Mouse (Mus musculus) embryonic facial prominence, embryonic 15.5 days (tissue): Measurements from ENCODE around the gene Gucy2f. TPM values are rescaled to one million over a fixed set of nuclear protein-coding genes. Genes with fewer than 3 reads are reported as not detected.
"Not testable (repeated sequence)": the region's sequence is repeated elsewhere in the genome, so short reads cannot be mapped to it uniquely, and the experiment has no call there.

Experiments used
- ATAC-seq: fragments of 200-750 bp; cut with Nextera tagmentation; 2 replicates; pipeline ENCODE4 v1.8.0; 2017; ENCODE audit warnings: low read depth, moderate TSS enrichment; ENCODE audit not compliant: insufficient number of reproducible peaks, low FRiP score, low TSS enrichment
- H3K27ac ChIP-seq: fragments of 300-500 bp; sonication (generic); replicated peaks from 2 replicates; pipeline ENCODE4 v1.5.1; 2015; ENCODE audit warnings: mild to moderate bottlenecking, inconsistent platforms
- H3K27me3 ChIP-seq: fragments of 300-500 bp; sonication (generic); 2 replicates; pipeline ENCODE4 v1.6.1; 2015; ENCODE audit warnings: inconsistent platforms
- H3K36me3 ChIP-seq: fragments of 300-500 bp; sonication (generic); 2 replicates; pipeline ENCODE4 v1.6.1; 2015; ENCODE audit warnings: mild to moderate bottlenecking, inconsistent platforms
- H3K4me1 ChIP-seq: fragments of 300-500 bp; sonication (generic); 2 replicates; pipeline ENCODE4 v1.6.1; 2015; ENCODE audit warnings: inconsistent platforms
- H3K4me2 ChIP-seq: fragments of 300-500 bp; sonication (generic); replicated peaks from 2 replicates; pipeline ENCODE4 v1.6.1; 2015; ENCODE audit warnings: mild to moderate bottlenecking, inconsistent platforms
- H3K4me3 ChIP-seq: fragments of 300-500 bp; sonication (generic); replicated peaks from 2 replicates; pipeline ENCODE4 v1.5.1; 2015; ENCODE audit warnings: mild to moderate bottlenecking, inconsistent platforms
- H3K9ac ChIP-seq: fragments of 300-500 bp; sonication (generic); 2 replicates; pipeline ENCODE4 v1.6.1; 2015; ENCODE audit warnings: inconsistent platforms
- H3K9me3 ChIP-seq: fragments of 300-500 bp; sonication (generic); replicated peaks from 2 replicates; pipeline ENCODE4 v1.6.1; 2016; ENCODE audit warnings: inconsistent platforms
- WGBS: fragments of 180-500 bp; shearing (Covaris S2); methylation state at CpG from one replicate; pipeline ENCODE4 v1.1.7; 2015; 5-methylcytosine and 5-hydroxymethylcytosine counted together
- polyA plus RNA-seq: library from polyadenylated mRNA; unstranded; fragments of >200 nt; fragmentation: Nextera tagmentation; extraction: Ambion mirVana; gene quantifications from 2 replicates; pipeline ENCODE4 v1.2.1, GENCODE M21; 2015

The Gucy2f gene
- not detected in 2 replicates for polyA plus RNA-seq

DNA sequence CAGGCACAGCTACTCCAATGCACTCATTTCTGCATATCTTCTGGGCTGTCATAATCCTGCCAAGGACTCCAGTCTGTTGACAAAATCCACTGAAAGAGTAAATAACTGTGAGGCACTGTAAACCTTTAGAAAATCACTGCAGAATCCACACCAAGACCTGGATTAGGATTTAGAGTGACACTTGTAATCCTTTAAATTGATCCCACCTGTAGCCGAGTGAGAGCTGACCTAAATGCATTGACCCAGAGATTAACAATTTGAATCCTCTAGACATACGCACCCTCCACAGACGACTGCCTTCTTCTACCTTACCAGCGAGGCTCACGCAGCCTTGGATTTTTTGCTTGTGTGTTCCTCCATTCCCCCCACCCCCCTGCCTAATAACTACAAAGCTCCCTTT lies at the start of gene Gucy2f:
Gene Gucy2f (minus strand): TSS at position 101 of the 400 bp plus-strand sequence.
- Histone ChIP-seq H3K36me3 (no peaks in the 10 kb centered on the region), H3K27ac (no peak within 1 kb of the TSS), H3K4me3 (no peak within 1 kb of the TSS), H3K27me3 (peaks cover 2% of the 10 kb centered on the region; the same call in 1 of the 2 replicates), H3K9ac (no peak within 1 kb of the TSS), H3K9me3 (no peaks in the 10 kb centered on the region), H3K4me1 (no peaks in the 10 kb centered on the region), H3K4me2 (no peak within 1 kb of the TSS)
- WGBS, result 34% methylated on average over 5 of the region's 5 CpGs
- no peak for ATAC-seq

DNA sequence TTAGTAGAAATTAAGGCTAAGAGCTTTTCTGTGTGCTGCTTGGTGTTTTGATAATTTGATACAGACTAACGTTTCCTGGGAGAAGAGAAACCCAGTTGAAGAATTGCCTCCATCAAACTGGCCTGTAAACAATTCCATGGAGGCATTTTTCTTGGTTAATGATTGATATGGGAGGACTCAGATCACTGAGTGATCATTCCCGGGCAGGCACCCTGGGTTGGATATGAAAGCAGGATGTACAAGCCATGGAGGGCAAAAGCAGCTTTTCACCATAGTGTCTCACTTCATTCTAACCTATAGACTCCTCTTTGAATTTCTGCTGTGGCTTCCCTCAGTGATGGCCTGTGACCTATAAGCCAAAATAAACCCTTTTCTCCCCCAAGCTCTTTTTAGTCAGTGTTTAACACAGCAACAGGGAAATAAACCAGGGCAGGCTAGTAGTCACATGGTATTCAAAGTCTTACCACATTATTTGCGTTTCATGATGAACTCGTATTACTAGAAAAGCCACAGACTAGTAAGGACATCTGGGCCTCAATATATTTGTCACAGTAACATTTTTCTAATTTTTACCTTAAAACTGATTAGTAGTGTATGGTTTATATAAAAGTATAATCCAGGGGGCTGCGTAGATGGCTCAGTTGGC lies 49.1 kb upstream of the Gucy2f start:
- Histone ChIP-seq H3K9ac (no peak overlapping the region), H3K4me1 (no peaks in the 10 kb centered on the region), H3K4me2 (no peak overlapping the region), H3K36me3 (no peaks in the 10 kb centered on the region), H3K27me3 (no peaks in the 10 kb centered on the region; the same call in 1 of the 2 replicates), H3K9me3 (no peaks in the 10 kb centered on the region), H3K4me3 (no peak overlapping the region), H3K27ac (no peak overlapping the region)
- 67% methylated on average over 5 of the region's 5 CpGs for WGBS
- ATAC-seq, result no peak

DNA sequence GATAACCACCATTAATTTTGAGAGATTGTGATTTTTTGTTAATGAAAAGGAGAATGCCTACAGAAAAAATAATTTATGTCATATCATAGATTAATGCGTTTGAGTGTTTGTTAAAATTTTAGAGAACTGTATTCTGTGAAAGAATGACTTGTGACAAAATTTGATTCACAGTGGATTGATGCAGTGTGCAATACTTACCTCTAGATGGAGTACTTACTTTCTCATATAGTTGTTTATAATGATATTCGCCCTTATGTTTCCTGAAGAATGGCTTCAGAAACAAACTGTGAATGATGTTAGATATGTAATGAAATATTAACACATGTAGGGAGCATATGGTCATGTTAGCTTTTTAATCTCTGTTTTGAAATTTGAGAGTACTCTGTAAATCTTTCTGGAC lies 40.4 kb upstream of the Gucy2f start:
- Histone ChIP-seq H3K4me1 (no peaks in the 10 kb centered on the region), H3K27me3 (no peaks in the 10 kb centered on the region)
- ATAC-seq, result no peak

DNA sequence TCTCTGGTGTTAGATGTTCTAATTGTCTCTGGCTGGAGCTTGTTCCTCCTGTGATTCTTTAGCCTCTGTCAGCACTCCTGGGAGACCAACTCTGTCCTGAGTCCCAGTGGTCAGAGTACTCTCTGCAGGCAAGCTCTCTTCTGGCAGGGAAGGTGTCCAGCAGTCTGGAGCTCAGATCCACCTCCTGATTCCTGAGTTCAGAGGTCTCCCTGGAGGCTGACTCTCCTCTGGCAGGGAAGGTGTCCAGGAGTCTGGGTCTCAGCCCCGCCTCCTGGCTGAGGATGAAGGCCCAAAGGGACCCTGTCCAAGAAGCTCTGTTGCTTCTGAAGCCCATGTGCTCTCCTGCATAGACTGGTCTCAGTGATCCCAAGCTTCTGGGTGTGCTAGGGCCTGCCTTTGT lies 39.4 kb upstream of the Gucy2f start:
- H3K4me1 ChIP-seq, ATAC-seq, H3K9ac ChIP-seq, H3K27ac ChIP-seq, H3K36me3 ChIP-seq, H3K27me3 ChIP-seq, H3K4me2 ChIP-seq, H3K9me3 ChIP-seq, H3K4me3 ChIP-seq: not testable (repeated sequence)
- WGBS, result 73% methylated on average over 1 of the region's 1 CpGs

More for the DNA sequence above, 40.4 kb upstream of the Gucy2f start:
- no peak overlapping the region for H3K4me3 ChIP-seq
- no peak overlapping the region for H3K4me2 ChIP-seq
- H3K9ac ChIP-seq, result no peak overlapping the region
- H3K36me3 ChIP-seq, result no peaks in the 10 kb centered on the region; the same call in 1 of the 2 replicates
- H3K27ac ChIP-seq, result no peak overlapping the region
- WGBS, result 40% methylated on average over 2 of the region's 2 CpGs
- H3K9me3 ChIP-seq, result no peaks in the 10 kb centered on the region

DNA sequence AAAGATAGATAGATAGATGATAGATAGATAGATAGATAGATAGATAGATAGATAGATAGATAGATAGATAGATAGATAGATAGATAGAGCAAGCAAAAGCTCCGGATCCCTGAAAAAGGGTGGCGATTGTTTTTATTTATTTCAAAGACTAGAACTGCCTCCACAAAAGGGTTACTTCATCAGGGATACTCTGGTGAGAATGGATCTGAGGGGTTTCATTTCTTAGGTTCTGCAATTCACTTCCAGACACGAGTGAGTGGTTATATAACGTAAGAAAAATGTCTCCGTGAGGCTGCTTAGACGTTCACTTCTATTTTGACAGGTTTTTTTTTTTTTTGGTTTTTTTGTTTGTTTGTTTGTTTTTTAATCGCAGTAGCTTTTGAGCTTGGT lies 32.0 kb upstream of the Gucy2f start:
- peak overlapping the region; percentile 52 for H3K4me3 ChIP-seq
- H3K9me3 ChIP-seq, result no peaks in the 10 kb centered on the region
- H3K9ac ChIP-seq, result no peak overlapping the region
- H3K27ac ChIP-seq, result no peak overlapping the region
- no peaks in the 10 kb centered on the region for H3K27me3 ChIP-seq
- H3K36me3 ChIP-seq, result no peaks in the 10 kb centered on the region
- H3K4me2 ChIP-seq, result peak overlapping the region; percentile 36
- no peak for ATAC-seq
- H3K4me1 ChIP-seq, result no peaks in the 10 kb centered on the region
- WGBS, result 34% methylated on average over 7 of the region's 7 CpGs

DNA sequence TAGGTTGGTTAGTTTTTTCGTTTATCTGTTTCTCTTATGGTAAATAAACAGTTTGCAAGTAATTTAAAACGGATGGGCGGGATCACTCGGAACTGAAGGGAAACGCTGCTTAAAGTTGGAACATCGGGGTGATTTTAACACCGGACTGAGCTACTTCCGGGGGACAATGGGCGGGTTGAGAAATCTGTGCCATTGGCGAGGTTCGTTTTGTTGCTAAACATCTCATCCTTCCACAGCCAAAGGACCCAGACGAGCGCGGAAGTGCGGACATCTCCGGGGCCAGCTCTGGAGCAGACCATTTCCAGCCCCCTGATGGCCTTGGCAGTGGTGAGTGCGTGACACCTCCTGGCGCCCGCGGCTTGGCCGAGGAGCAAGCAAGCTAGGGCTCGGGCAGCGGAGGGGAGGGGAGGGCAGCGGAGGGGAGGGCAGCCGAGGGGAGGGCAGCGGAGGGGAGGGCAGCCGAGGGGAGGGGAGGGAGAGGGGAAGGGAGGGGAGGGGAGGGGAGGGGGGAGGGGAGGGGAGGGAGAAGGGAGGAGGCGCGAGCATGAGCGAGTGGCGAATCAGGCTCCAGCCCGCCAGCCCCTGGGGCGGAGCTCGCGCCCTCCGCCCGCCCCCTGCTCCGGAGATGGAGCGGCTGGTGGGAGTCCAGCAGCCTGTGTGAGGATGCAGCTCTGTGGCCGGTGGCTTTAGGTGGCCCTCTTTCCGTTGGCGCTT lies 31.5 kb upstream of the Gucy2f start:
- 21% methylated on average over 37 of the region's 42 CpGs for WGBS
- ATAC-seq, result peak; percentile 92
- no peaks in the 10 kb centered on the region for H3K4me1 ChIP-seq
- H3K27me3 ChIP-seq, result no peaks in the 10 kb centered on the region
- H3K27ac ChIP-seq, result peak overlapping the region; percentile 93
- peak overlapping the region; percentile 47 for H3K4me2 ChIP-seq
- H3K36me3 ChIP-seq, result no peaks in the 10 kb centered on the region
- H3K4me3 ChIP-seq, result peak overlapping the region; percentile 52
- H3K9me3 ChIP-seq, result no peaks in the 10 kb centered on the region
- no peak overlapping the region; the same call in 1 of the 2 replicates for H3K9ac ChIP-seq

DNA sequence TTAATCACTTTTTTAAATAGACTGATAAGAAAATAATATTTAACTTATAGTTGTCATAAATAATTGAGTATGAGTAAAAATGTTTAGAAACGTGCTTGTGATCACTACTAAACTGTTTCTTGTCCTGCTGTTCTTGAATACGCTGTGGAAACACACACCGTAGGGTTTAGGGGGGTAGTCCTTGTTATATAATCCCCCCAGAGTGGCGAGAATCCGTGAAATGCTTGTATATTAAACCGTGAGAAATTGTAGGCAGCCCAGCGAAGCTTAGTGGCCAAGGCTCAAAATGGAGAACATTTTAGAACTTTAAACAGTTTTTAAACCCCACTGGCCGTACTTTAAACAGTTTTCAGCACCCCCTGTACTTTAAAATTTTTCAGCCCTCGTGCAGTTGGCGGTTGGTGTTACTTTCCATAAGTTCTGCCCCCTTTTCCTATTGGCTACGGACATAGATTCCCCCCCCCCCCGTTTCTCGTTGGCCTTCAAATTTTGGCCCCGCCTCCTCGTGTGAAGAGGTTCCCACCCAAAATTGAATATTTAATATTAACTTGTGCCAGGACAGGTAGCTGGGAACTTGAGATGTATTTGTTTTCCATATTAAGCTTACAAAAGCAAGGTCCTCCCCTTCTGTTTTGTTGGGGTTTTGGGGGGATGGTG lies 30.8 kb upstream of the Gucy2f start:
- H3K4me2 ChIP-seq, result peak overlapping the region; percentile 47
- H3K27me3 ChIP-seq, result no peaks in the 10 kb centered on the region
- no peak overlapping the region for H3K9ac ChIP-seq
- H3K9me3 ChIP-seq, result no peaks in the 10 kb centered on the region
- no peak; the same call in 1 of the 2 replicates for ATAC-seq
- WGBS, result 19% methylated on average over 15 of the region's 15 CpGs
- peak overlapping the region; percentile 93 for H3K27ac ChIP-seq
- H3K4me1 ChIP-seq, result no peaks in the 10 kb centered on the region
- peak overlapping the region; percentile 52 for H3K4me3 ChIP-seq
- no peaks in the 10 kb centered on the region for H3K36me3 ChIP-seq

DNA sequence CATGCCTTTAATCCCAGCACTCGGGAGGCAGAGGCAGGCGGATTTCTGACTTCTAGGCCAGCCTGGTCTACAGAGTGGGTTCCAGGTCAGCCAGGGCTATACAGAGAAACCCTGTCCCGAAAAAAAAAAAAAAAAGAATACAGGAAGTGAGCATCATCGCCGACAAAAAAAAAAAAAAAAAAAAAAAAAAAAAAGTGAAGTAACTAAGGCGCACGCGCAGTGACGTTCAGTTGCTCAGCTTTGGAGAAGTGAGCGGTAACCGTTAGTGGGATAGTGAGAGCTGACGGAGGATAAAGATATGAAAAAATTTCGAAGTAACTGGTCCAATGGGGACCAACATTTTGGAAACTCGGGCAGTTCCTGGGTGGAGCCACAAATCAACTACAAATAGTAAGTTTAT lies 29.8 kb upstream of the Gucy2f start, which contains the start of gene Nxt2:
Gene Nxt2 (plus strand): TSS at position 229 of the 400 bp plus-strand sequence.
- no peak for ATAC-seq
- no peaks in the 10 kb centered on the region for H3K9me3 ChIP-seq

DNA sequence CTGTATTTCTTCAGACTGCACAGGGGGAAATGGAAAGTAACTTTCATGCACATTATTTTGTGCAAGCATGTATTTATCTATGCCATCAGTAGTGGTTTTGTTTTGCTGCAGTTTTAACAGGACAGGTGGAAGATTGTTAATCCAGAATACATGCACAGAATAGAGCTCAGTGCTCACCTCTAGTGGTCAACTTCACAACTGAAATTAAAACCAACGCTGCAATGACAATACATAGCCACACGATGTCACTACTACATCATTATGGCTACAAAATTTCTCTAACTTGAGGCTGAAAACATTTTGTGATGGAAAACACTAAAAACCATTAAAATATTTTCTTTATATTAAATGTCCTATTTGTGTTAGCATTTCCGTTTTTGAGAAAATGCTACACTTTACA lies 3.6 kb upstream of the Gucy2f start:
- Histone ChIP-seq H3K27me3 (peaks cover 2% of the 10 kb centered on the region; the same call in 1 of the 2 replicates), H3K4me2 (no peak overlapping the region), H3K27ac (no peak overlapping the region), H3K36me3 (no peaks in the 10 kb centered on the region), H3K4me1 (no peaks in the 10 kb centered on the region), H3K9ac (no peak overlapping the region), H3K9me3 (no peaks in the 10 kb centered on the region), H3K4me3 (no peak overlapping the region)
- WGBS, result 12% methylated on average over 3 of the region's 3 CpGs
- no peak for ATAC-seq

More for the DNA sequence above, 29.8 kb upstream of the Gucy2f start, which contains the start of gene Nxt2:
- no peaks in the 10 kb centered on the region for H3K36me3 ChIP-seq
- peak within 1 kb of the TSS; percentile 52 for H3K4me3 ChIP-seq
- H3K4me2 ChIP-seq, result peak within 1 kb of the TSS; percentile 47
- no peaks in the 10 kb centered on the region for H3K4me1 ChIP-seq
- H3K27ac ChIP-seq, result peak within 1 kb of the TSS; percentile 66
- H3K9ac ChIP-seq, result no peak within 1 kb of the TSS
- H3K27me3 ChIP-seq, result no peaks in the 10 kb centered on the region
- 89% methylated on average over 14 of the region's 14 CpGs for WGBS

DNA sequence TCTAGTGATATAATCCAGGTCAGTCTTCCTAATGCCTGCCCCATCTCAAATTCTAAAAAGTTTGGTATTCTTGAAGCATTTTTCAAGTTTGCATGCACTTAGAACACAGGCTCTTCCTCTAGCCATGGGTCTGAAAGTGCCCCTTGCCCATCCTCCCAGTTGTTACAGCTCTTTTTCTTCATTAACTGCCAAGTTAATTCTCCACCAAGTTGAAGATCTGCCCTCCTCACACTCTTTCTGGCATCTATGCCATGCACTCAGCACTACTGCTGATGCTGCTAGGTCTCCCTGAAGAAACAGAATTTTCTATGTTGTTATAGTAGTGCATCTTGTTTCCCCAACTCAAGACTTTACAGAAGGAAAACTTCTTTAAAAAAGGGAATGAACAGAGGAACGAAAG lies 1.2 kb downstream of the Gucy2f start:
- Histone ChIP-seq H3K9me3 (no peaks in the 10 kb centered on the region), H3K9ac (no peak overlapping the region), H3K27ac (no peak overlapping the region), H3K36me3 (no peaks in the 10 kb centered on the region), H3K27me3 (peaks cover 2% of the 10 kb centered on the region; the same call in 1 of the 2 replicates), H3K4me3 (no peak overlapping the region), H3K4me2 (no peak overlapping the region), H3K4me1 (no peaks in the 10 kb centered on the region)
- 57% methylated on average over 1 of the region's 1 CpGs for WGBS
- ATAC-seq, result no peak

DNA sequence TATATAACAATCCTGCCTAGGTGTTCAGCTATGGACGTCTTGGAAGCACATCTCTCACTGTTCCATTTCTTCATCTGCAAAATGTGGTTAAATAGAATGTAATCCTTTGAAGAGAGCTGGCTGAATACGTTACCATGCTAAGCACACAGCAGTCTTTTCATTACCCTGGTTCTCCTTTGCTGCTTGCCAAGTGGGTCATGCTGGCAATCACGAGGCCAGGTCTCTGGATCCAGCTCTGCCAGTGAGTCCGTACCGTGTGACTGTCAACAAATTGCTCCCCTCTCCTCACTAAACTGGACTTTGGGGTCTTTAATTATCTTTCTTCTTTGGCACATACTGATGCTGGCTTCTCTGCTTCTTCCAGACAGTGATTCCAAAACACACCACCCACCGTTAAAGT lies 2.3 kb downstream of the Gucy2f start:
- Histone ChIP-seq H3K4me1 (no peaks in the 10 kb centered on the region), H3K27ac (no peak overlapping the region), H3K9ac (no peak overlapping the region), H3K4me2 (no peak overlapping the region), H3K4me3 (no peak overlapping the region), H3K36me3 (no peaks in the 10 kb centered on the region), H3K27me3 (peaks cover 2% of the 10 kb centered on the region; the same call in 1 of the 2 replicates), H3K9me3 (no peaks in the 10 kb centered on the region)
- 62% methylated on average over 6 of the region's 6 CpGs for WGBS
- ATAC-seq, result no peak
